In genomic region chr17:29552162-29552732, GRCm38 (mm10) we compare ENCODE assay signal across 11 mouse cellular contexts. TPM values are rescaled to one million over a fixed set of nuclear protein-coding genes. Genes with fewer than 3 reads are reported as not detected.
DNase-seq lines count a peak whose midpoint lies in the region; ATAC-seq and TF ChIP-seq lines count a peak whose summit lies in the region.
"Had no signal": no experiment of that assay in that cellular context is flagged by ENCODE, and none has a peak within 500 bp of the region (broad histone marks: within the 10 kb centered on the region; RNA-seq: fewer than 3 reads in every experiment).

Tmem217 (minus strand) TSS chr17:29552385.

- no peak within 1 kb of the TSS for H3K9ac ChIP-seq in forebrain, embryonic 12.5 days
- no peak within 1 kb of the TSS for H3K9ac ChIP-seq in liver, embryonic 11.5 days (ENCODE audit: low read depth, low read length)
- no peak within 1 kb of the TSS for H3K9ac ChIP-seq in intestine, embryonic 16.5 days (ENCODE audit: low read depth, low read length)

- peak within 1 kb of the TSS; percentile 80; the same call in 1 of the 2 replicates for H3K4me2 ChIP-seq in forebrain, embryonic 12.5 days
- H3K4me2 ChIP-seq in liver, embryonic 11.5 days, result peak within 1 kb of the TSS; percentile 94
- peak within 1 kb of the TSS; percentile 95; the same call in 1 of the 2 replicates for H3K4me2 ChIP-seq in intestine, embryonic 16.5 days (ENCODE audit: low read depth, low read length)

- no peaks in the 10 kb centered on the region for H3K27me3 ChIP-seq in forebrain, embryonic 12.5 days
- H3K27me3 ChIP-seq in forebrain, embryonic 10.5 days (ENCODE audit: poor library complexity, severe bottlenecking), result no peaks in the 10 kb centered on the region
- no peaks in the 10 kb centered on the region for H3K27me3 ChIP-seq in liver, embryonic 11.5 days (replicated peaks; ENCODE audit: control insufficient read depth, insufficient read depth, low read length)
- H3K27me3 ChIP-seq in intestine, embryonic 16.5 days (replicated peaks; ENCODE audit: control insufficient read depth, insufficient read depth, low read length), result no peaks in the 10 kb centered on the region
- H3K27me3 ChIP-seq in small intestine, adult 2 months (ENCODE audit: control insufficient read depth, insufficient read depth, low read length), result no peaks in the 10 kb centered on the region

- TF ChIP-seq CTCF in small intestine, adult 2 months (IDR thresholded peaks at IDR 0.05; ENCODE audit: extremely low read depth, insufficient read length, insufficient replicate concordance, low read depth, low read length), result peak; percentile 52; the same call in 1 of the 2 replicates

- peaks cover 17% of the 10 kb centered on the region for H3K4me1 ChIP-seq in forebrain, embryonic 12.5 days
- peaks cover 25% of the 10 kb centered on the region for H3K4me1 ChIP-seq in forebrain, embryonic 10.5 days
- H3K4me1 ChIP-seq in liver, embryonic 11.5 days (replicated peaks; ENCODE audit: control insufficient read depth, insufficient read depth, low read length), result peaks cover 21% of the 10 kb centered on the region
- H3K4me1 ChIP-seq in intestine, embryonic 16.5 days (ENCODE audit: control insufficient read depth, insufficient read depth, low read length), result peaks cover 30% of the 10 kb centered on the region
- peaks cover 28% of the 10 kb centered on the region; the same call in 1 of the 2 replicates for H3K4me1 ChIP-seq in small intestine, adult 2 months (ENCODE audit: control insufficient read depth, insufficient read depth, insufficient read length, low read length)

- no peaks in the 10 kb centered on the region for H3K36me3 ChIP-seq in forebrain, embryonic 12.5 days (replicated peaks)
- peaks cover 11% of the 10 kb centered on the region for H3K36me3 ChIP-seq in forebrain, embryonic 10.5 days (replicated peaks)
- H3K36me3 ChIP-seq in liver, embryonic 11.5 days (ENCODE audit: control insufficient read depth, insufficient read depth, low read length), result no peaks in the 10 kb centered on the region
- no peaks in the 10 kb centered on the region for H3K36me3 ChIP-seq in intestine, embryonic 16.5 days (ENCODE audit: control insufficient read depth, insufficient read depth, low read length)
- H3K36me3 ChIP-seq in small intestine, adult 2 months (ENCODE audit: control insufficient read depth, insufficient read depth, low read length), result no peaks in the 10 kb centered on the region

- DNase-seq in forebrain, embryonic 10.5 days (ENCODE audit: extremely low spot score, low spot score), result no peak
- no peak for DNase-seq in liver, embryonic 11.5 days (ENCODE audit: low spot score)
- no peak for DNase-seq in liver
- DNase-seq in left cerebral cortex, adult 8-10 months (ENCODE audit: low spot score in 2 of 2), result no peak
- no peak for DNase-seq in spleen, postnatal 14 days (ENCODE audit: low spot score in 2 of 2)
- DNase-seq: cerebellum, adult 11 months; kidney, adult 8-10 months had no signal

- ATAC-seq in forebrain, embryonic 12.5 days (ENCODE audit: low FRiP score), result no peak
- no peak for ATAC-seq in liver, embryonic 11.5 days (replicated peaks; ENCODE audit: low FRiP score)
- no peak for ATAC-seq in intestine, embryonic 16.5 days

- TF ChIP-seq POLR2A in small intestine, adult 2 months (IDR thresholded peaks at IDR 0.05; ENCODE audit: low read depth, low read length), result no peak

- WGBS in forebrain, embryonic 12.5 days, result 92% methylated on average over 5 of the region's 5 CpGs
- 93% methylated on average over 5 of the region's 5 CpGs for WGBS in forebrain, embryonic 10.5 days
- WGBS in liver, embryonic 11.5 days, result 91% methylated on average over 5 of the region's 5 CpGs
- WGBS in intestine, embryonic 16.5 days, result 85% methylated on average over 5 of the region's 5 CpGs
- WGBS in small intestine, adult 2 months, result 27% methylated on average over 5 of the region's 5 CpGs

- no peaks in the 10 kb centered on the region for H3K9me3 ChIP-seq in forebrain, embryonic 12.5 days
- H3K9me3 ChIP-seq in forebrain, embryonic 10.5 days, result no peaks in the 10 kb centered on the region
- no peaks in the 10 kb centered on the region for H3K9me3 ChIP-seq in liver, embryonic 11.5 days (ENCODE audit: control insufficient read depth, low read length)
- H3K9me3 ChIP-seq in intestine, embryonic 16.5 days (ENCODE audit: control insufficient read depth, low read length), result no peaks in the 10 kb centered on the region

- no peak within 1 kb of the TSS for H3K27ac ChIP-seq in forebrain, embryonic 12.5 days
- no peak within 1 kb of the TSS for H3K27ac ChIP-seq in forebrain, embryonic 10.5 days
- no peak within 1 kb of the TSS for H3K27ac ChIP-seq in liver, embryonic 11.5 days (ENCODE audit: low read depth, low read length)
- H3K27ac ChIP-seq in intestine, embryonic 16.5 days (ENCODE audit: low read length), result no peak within 1 kb of the TSS
- peak within 1 kb of the TSS; percentile 84 for H3K27ac ChIP-seq in small intestine, adult 2 months (ENCODE audit: insufficient read depth, low read depth, low read length)

- H3K4me3 ChIP-seq in forebrain, embryonic 12.5 days (replicated peaks), result no peak within 1 kb of the TSS
- H3K4me3 ChIP-seq in forebrain, embryonic 10.5 days, result no peak within 1 kb of the TSS
- H3K4me3 ChIP-seq in liver, embryonic 11.5 days (ENCODE audit: low read depth, low read length), result no peak within 1 kb of the TSS
- no peak within 1 kb of the TSS for H3K4me3 ChIP-seq in intestine, embryonic 16.5 days (ENCODE audit: low read length)
- H3K4me3 ChIP-seq in small intestine, adult 2 months (ENCODE audit: low read depth, low read length), result peak within 1 kb of the TSS; percentile 27; the same call in 1 of the 2 replicates

RNA-seq across cellular contexts. Expression of gene Tmem217, which starts in this region (rescaled TPM):
- 1.2 and 1.5 TPM in 2 replicates for polyA plus RNA-seq in forebrain, embryonic 12.5 days (2016; fragmentation: Nextera tagmentation; extraction: Ambion mirVana)
- 1.0 and 1.2 TPM in 2 replicates for polyA plus RNA-seq in forebrain, embryonic 10.5 days (2016; fragmentation: Nextera tagmentation; extraction: Ambion mirVana)
- polyA plus RNA-seq in liver, embryonic 11.5 days (2014; fragmentation: Nextera tagmentation; extraction: Ambion mirVana), result 0.42 and 0.52 TPM in 2 replicates
- 0.33 and 0.87 TPM in 2 replicates for polyA plus RNA-seq in intestine, embryonic 16.5 days (2015; fragmentation: Nextera tagmentation; extraction: Ambion mirVana)
- polyA plus RNA-seq in small intestine, adult 2 months (2012; rRNA removed), result 0.29 TPM in 1 of 2 replicates, not detected in the other
- total RNA-seq in left cerebral cortex, adult 8-10 months (2022), result not detected
- total RNA-seq: liver, adult 2 months had no signal
- polyA plus RNA-seq: liver, adult 2 months had no signal
